Mouse (Mus musculus) C2C12 (cell line): Measurements from ENCODE around the gene Col10a1. TPM values are rescaled to one million over a fixed set of nuclear protein-coding genes. Genes with fewer than 3 reads are reported as not detected.

Source experiments
- H3K27me3 ChIP-seq: one replicate; pipeline ENCODE4 v1.6.1; 2011; ENCODE audit not compliant: control insufficient read depth, insufficient read depth, insufficient read length
- H3K36me3 ChIP-seq: one replicate; pipeline ENCODE4 v1.6.1; 2011; ENCODE audit not compliant: control insufficient read depth, insufficient read depth
- H3K4me3 ChIP-seq: one replicate; pipeline ENCODE4 v1.5.1; 2011; ENCODE audit warnings: mild to moderate bottlenecking, control low read depth; ENCODE audit not compliant: poor library complexity, insufficient read depth, severe bottlenecking
- H3K79me2 ChIP-seq: one replicate; pipeline ENCODE4 v1.6.1; 2011; ENCODE audit not compliant: control insufficient read depth, insufficient read depth
- H3K79me3 ChIP-seq: one replicate; pipeline ENCODE4 v1.6.1; 2011; ENCODE audit warnings: low read depth, control low read depth
- H3ac ChIP-seq: one replicate; pipeline ENCODE3; 2011; ENCODE audit warnings: low read depth; ENCODE audit not compliant: control insufficient read depth, insufficient read length
- CEBPB ChIP-seq: IDR thresholded peaks from one replicate; pipeline ENCODE4 v1.6.1; 2011; ENCODE audit warnings: low read depth, mild to moderate bottlenecking, control low read depth, moderate library complexity
- CTCF ChIP-seq: IDR thresholded peaks from one replicate; pipeline ENCODE4 v1.5.1; 2011; ENCODE audit not compliant: control insufficient read depth, insufficient read depth, insufficient read length
- FOSL1 ChIP-seq: IDR thresholded peaks from one replicate; pipeline ENCODE4 v1.8.0; 2011; ENCODE audit warnings: mild to moderate bottlenecking, low read length; ENCODE audit not compliant: poor library complexity, insufficient read depth, severe bottlenecking
- MAX ChIP-seq: IDR thresholded peaks from one replicate; pipeline ENCODE4 v1.6.1; 2011; ENCODE audit warnings: mild to moderate bottlenecking, control low read depth
- MYOD1 ChIP-seq: IDR thresholded peaks from one replicate; pipeline ENCODE4 v1.6.1; 2011; ENCODE audit warnings: low read depth; ENCODE audit not compliant: control insufficient read depth, insufficient read length
- MYOG ChIP-seq: IDR thresholded peaks from one replicate; pipeline ENCODE4 v1.6.1; 2011; ENCODE audit not compliant: control insufficient read depth, insufficient read length; ENCODE audit errors: extremely low read depth
- USF1 ChIP-seq: IDR thresholded peaks from one replicate; pipeline ENCODE4 v1.6.1; 2011; ENCODE audit warnings: low read depth, mild to moderate bottlenecking, control low read depth, moderate library complexity
- long read RNA-seq, 2 experiments: library from polyadenylated mRNA; unstranded; transcript quantifications; one replicate each; pipeline ENCODE4 v2.0.0; 2019 to 2020
- polyA plus RNA-seq: library from polyadenylated mRNA; unstranded; fragments of >200 nt; fragmentation: generic; extraction: Trizol; gene quantifications from one replicate; pipeline ENCODE4 v1.2.1, GENCODE M21; 2012; ENCODE audit warnings: missing spikeins

The Col10a1 gene
- polyA plus RNA-seq, result 1.1 TPM
- long read RNA-seq, experiment 1, result 0 reads
- long read RNA-seq, experiment 2, partial matches to known transcripts, result 0 of 1 reads
- long read RNA-seq, experiment 2, other reads (novel, unspliced or antisense), result 0 of 1 reads

DNA sequence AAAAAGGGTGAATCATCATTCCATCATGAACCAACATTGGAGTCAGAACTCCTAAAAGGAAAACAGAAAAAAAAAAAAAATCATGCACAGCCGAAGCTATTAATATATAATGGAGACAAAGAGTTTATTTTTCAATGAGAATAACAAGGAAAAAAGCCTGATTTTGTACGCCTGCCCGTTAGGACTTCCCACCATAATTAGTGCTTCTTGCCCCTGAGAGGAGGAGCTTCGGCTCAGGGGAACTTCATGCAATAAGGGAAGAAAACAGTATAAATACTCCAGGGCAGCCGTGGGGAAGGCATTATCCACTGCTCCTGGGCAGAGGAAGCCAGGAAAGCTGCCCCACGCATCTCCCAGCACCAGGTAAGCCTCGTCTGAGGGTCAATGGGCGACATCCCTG lies at the start of gene Col10a1:
Col10a1 (plus strand) TSS at position 301 of the 400 bp plus-strand sequence.
- Histone ChIP-seq H3K36me3 (no peaks in the 10 kb centered on the region), H3K4me3 (no peak within 1 kb of the TSS), H3K27me3 (no peaks in the 10 kb centered on the region), H3K79me2 (no peaks in the 10 kb centered on the region), H3ac (no peak within 1 kb of the TSS), H3K79me3 (no peaks in the 10 kb centered on the region)
- TF ChIP-seq CEBPB, result no peak
- no peak for TF ChIP-seq USF1
- TF ChIP-seq FOSL1, result no peak

DNA sequence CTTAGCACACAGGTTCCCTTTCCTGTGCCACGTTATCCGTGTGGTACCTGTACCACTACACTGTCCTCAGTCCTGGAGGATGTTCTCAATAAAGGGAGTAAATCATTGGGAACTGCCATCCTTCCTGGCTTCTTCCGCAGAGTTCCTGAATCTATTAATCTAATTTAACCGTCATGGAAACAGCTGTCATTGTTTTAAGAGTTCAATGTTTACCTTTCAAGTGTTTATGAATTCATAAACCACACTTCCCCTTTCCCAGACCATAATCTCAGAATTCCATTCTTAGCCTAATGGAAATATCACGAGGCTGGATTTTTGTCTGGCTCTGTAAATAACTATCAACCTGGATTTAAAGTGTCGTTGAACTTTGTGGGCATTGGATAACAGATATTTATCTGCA lies 48.8 kb upstream of the Col10a1 start:
- no peak for TF ChIP-seq CTCF
- no peak for TF ChIP-seq MYOD1
- TF ChIP-seq CEBPB, result no peak
- TF ChIP-seq MYOG, result no peak
- TF ChIP-seq USF1, result no peak
- no peak for TF ChIP-seq FOSL1
- no peak for TF ChIP-seq MAX
- H3K36me3 ChIP-seq, result no peaks in the 10 kb centered on the region
- no peaks in the 10 kb centered on the region for H3K79me3 ChIP-seq
- no peaks in the 10 kb centered on the region for H3K27me3 ChIP-seq
- no peaks in the 10 kb centered on the region for H3K79me2 ChIP-seq
- H3K4me3 ChIP-seq, result no peak overlapping the region
- H3ac ChIP-seq, result no peak overlapping the region

DNA sequence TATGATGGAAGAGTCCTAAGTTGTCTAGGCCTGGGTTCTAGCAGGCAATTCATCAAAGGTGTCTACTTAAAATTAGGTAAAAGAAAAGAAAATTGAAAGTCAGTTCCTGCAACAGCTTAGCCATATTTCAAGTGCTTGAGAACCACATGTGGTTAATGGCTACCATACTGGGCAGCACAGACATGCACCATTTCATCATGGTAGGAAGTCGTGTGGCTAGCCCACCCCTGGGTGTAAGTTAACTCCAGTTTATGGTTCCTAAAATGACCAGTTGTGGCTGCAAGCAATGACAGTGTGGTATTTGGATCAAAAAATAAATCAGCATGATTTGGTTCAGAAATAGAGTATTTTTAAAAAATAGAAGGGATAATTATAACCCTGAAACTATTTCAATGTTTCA lies 47.9 kb upstream of the Col10a1 start:
- H3K79me2 ChIP-seq, result no peaks in the 10 kb centered on the region
- TF ChIP-seq USF1, result no peak
- TF ChIP-seq FOSL1, result no peak
- TF ChIP-seq MYOG, result no peak
- no peak for TF ChIP-seq CEBPB
- TF ChIP-seq MYOD1, result no peak
- TF ChIP-seq CTCF, result no peak
- no peak for TF ChIP-seq MAX

DNA sequence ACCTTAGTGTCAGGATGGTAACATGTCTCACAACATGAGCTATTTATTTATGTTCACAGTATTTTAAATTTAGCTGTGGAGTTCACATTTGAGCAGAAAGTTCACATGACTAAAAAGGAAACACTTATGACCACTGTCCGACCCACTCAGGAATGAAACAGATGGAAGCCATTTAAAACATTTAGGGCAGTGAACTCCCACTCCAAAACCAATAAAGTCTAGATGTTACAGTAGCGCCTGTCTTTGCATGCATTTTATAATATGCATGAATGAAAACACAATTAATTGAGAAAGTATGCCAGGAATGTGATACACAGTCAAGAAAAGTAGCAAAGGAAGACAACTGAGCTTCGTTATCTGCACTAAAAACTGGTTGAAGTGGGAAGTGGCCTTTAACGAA lies 37.6 kb upstream of the Col10a1 start:
- no peaks in the 10 kb centered on the region for H3K79me2 ChIP-seq
- H3K36me3 ChIP-seq, result no peaks in the 10 kb centered on the region
- H3K27me3 ChIP-seq, result no peaks in the 10 kb centered on the region
- H3K79me3 ChIP-seq, result no peaks in the 10 kb centered on the region
- no peak overlapping the region for H3ac ChIP-seq
- TF ChIP-seq MAX (no peak), MYOG (no peak), FOSL1 (no peak), USF1 (no peak), CEBPB (no peak), CTCF (no peak), MYOD1 (no peak)
- H3K4me3 ChIP-seq, result no peak overlapping the region

More for the DNA sequence above, 47.9 kb upstream of the Col10a1 start:
- H3K27me3 ChIP-seq, result no peaks in the 10 kb centered on the region
- no peaks in the 10 kb centered on the region for H3K79me3 ChIP-seq
- H3K4me3 ChIP-seq, result no peak overlapping the region
- H3K36me3 ChIP-seq, result no peaks in the 10 kb centered on the region
- no peak overlapping the region for H3ac ChIP-seq

DNA sequence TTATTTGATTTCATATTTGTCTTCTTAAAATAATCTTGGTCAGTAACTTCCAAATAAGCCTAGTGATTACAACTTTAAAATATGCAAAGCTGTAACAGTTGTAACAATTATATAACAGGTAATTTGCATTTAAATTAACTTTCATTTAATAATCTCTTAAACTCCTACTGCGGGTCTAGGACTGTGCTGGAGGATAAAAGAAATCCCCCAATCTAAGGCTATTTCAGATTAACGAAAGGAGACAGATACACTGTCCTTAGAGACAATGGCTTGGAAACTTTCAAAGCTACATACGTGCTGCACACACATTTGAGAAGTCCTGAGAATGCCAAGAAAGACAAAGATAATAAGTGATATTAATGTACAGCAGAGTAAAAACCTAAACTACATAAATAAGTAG lies 31.5 kb upstream of the Col10a1 start:
- H3K27me3 ChIP-seq, result no peaks in the 10 kb centered on the region
- TF ChIP-seq MYOD1 (no peak), MAX (no peak), CEBPB (no peak), FOSL1 (no peak), MYOG (no peak), USF1 (no peak), CTCF (no peak)
- H3K4me3 ChIP-seq, result no peak overlapping the region

DNA sequence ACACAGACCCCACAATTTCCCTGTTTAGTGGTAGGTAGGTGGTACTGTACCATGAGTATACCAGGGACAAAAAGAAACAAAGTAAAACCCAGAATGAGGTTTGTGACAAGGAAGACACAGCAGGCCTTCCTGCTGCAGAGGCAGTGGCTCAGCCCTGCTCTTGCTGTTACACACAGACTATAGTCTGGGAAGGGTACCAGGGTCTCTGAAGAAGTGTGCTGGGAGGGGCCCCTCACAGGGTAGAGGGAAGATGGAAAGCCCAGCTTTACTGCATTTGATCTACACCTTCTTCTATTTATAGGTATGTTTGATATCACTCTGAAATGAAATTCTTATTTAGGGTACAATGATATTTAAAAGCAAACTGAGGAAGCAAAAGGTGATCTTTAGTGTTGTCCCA lies 26.0 kb upstream of the Col10a1 start:
- no peaks in the 10 kb centered on the region for H3K27me3 ChIP-seq
- TF ChIP-seq FOSL1 (no peak), MYOG (no peak), CTCF (no peak), MAX (no peak)
- H3K4me3 ChIP-seq, result no peak overlapping the region
- H3K79me2 ChIP-seq, result no peaks in the 10 kb centered on the region
- H3ac ChIP-seq, result no peak overlapping the region
- no peaks in the 10 kb centered on the region for H3K36me3 ChIP-seq
- no peaks in the 10 kb centered on the region for H3K79me3 ChIP-seq

More for the DNA sequence above, 31.5 kb upstream of the Col10a1 start:
- H3K79me2 ChIP-seq, result no peaks in the 10 kb centered on the region
- no peaks in the 10 kb centered on the region for H3K79me3 ChIP-seq
- H3ac ChIP-seq, result no peak overlapping the region
- H3K36me3 ChIP-seq, result no peaks in the 10 kb centered on the region
